In genomic region chr2:57227425-57227824, GRCm38 (mm10) we compare ENCODE assay signal across 18 mouse cellular contexts. TPM values are rescaled to one million over a fixed set of nuclear protein-coding genes. Genes with fewer than 3 reads are reported as not detected.
DNase-seq lines count a peak whose midpoint lies in the region; ATAC-seq and TF ChIP-seq lines count a peak whose summit lies in the region.
"Had no signal": no experiment of that assay in that cellular context is flagged by ENCODE, and none has a peak within 500 bp of the region (broad histone marks: within the 10 kb centered on the region; RNA-seq: fewer than 3 reads in every experiment).

No protein-coding gene starts in this region.

- H3K4me3 ChIP-seq in G1E (ENCODE audit: low read depth, low read length), result no peak overlapping the region
- H3K4me3 ChIP-seq: embryonic facial prominence, embryonic 15.5 days; neural tube, embryonic 12.5 days had no signal

- TF ChIP-seq CTCF in G1E (IDR thresholded peaks at IDR 0.05; ENCODE audit: low read depth, low read length), result no peak

- intact Hi-C loops in gastrocnemius, postnatal 14 days (cut with DNase I; ENCODE audit: low total_unique reads), result no loop called here
- intact Hi-C loops in gastrocnemius, postnatal 36 days (cut with DNase I), result no loop called here

- peak; percentile 22; the same call in 1 of the 2 replicates for ATAC-seq in G1E (ENCODE audit: extremely low read depth, insufficient number of reproducible peaks, low FRiP score, poor library complexity, severe bottlenecking)
- ATAC-seq: liver, postnatal 0 days had no signal

- H3K4me1 ChIP-seq in G1E (ENCODE audit: insufficient read depth, low read depth, low read length), result peaks cover 30% of the 10 kb centered on the region
- H3K4me1 ChIP-seq: embryonic facial prominence, embryonic 15.5 days; neural tube, embryonic 12.5 days had no signal

- DNase-seq in gastrocnemius, postnatal 14 days, result peak; percentile 14
- no peak for DNase-seq in gastrocnemius, postnatal 36 days
- no peak for DNase-seq in G1E (ENCODE audit: low spot score)
- peak; percentile 58 to 70 for DNase-seq in cerebellum, adult 18-20 months
- DNase-seq in cerebellum, postnatal 36 days, result peak; percentile 51 to 52
- DNase-seq in ovary, postnatal 36 days (ENCODE audit: low spot score), result no peak
- DNase-seq in left cerebral cortex, adult 9 months (ENCODE audit: low spot score in 2 of 2), result no peak
- DNase-seq: adrenal gland, postnatal 10 days; embryo, embryonic 11 days; heart, adult 18-20 months; kidney, adult 2 months; kidney, postnatal 25 days; layer of hippocampus, adult 9-11 months; liver, postnatal 0 days; right cerebral cortex, postnatal 25 days had no signal

- no peaks in the 10 kb centered on the region for H3K36me3 ChIP-seq in G1E (replicated peaks)
- H3K36me3 ChIP-seq: embryonic facial prominence, embryonic 15.5 days; neural tube, embryonic 12.5 days had no signal

- H3K9me3 ChIP-seq in G1E (replicated peaks), result no peaks in the 10 kb centered on the region
- H3K9me3 ChIP-seq: embryonic facial prominence, embryonic 15.5 days; neural tube, embryonic 12.5 days had no signal

- 0 out of 2 replicates have a peak, but pooled peaks cover 2% of the 10 kb centered on the region for H3K27me3 ChIP-seq in G1E (ENCODE audit: insufficient read depth, low read length)
- H3K27me3 ChIP-seq: CH12.LX; embryonic facial prominence, embryonic 15.5 days had no signal

RNA-seq across cellular contexts. Expression of gene Gpd2, which starts 10.0 kb away (rescaled TPM):
- total RNA-seq in gastrocnemius, postnatal 14 days (2021), result 100 to 1,000 TPM; 158 to 167 TPM
- 100 to 1,000 TPM; 206 to 234 TPM for total RNA-seq in gastrocnemius, postnatal 36 days (2021)
- 31.7 and 33.3 TPM in 2 replicates for total RNA-seq in G1E (2014; fragmentation: Nextera tagmentation)
- total RNA-seq in G1E (2017), result 37.0 and 42.0 TPM in 2 replicates
- polyA plus RNA-seq in G1E (2012), result 6.1 and 6.2 TPM in 2 replicates

Comparison
In these comparisons a context has a peak if more than half of its experiments do, and no peak if none do; other contexts are left out.
1. DNase-seq: peak in gastrocnemius, postnatal 14 days (single experiment), cerebellum, adult 18-20 months (2 of 2) and cerebellum, postnatal 36 days (2 of 2); none in gastrocnemius, postnatal 36 days (0 of 2), G1E (single experiment), ovary, postnatal 36 days (single experiment) and left cerebral cortex, adult 9 months (0 of 2).